Mouse (Mus musculus) hindlimb bud, embryonic 11.5 days (tissue): ENCODE data around the gene Rbfox2.

ENCODE experiments used
- DNase-seq: peaks from one replicate; pipeline ENCODE4 v3.0.0-alpha.2; 2012; ENCODE audit warnings: low read depth, low spot score; ENCODE audit errors: extremely low spot score

The Rbfox2 gene

DNA sequence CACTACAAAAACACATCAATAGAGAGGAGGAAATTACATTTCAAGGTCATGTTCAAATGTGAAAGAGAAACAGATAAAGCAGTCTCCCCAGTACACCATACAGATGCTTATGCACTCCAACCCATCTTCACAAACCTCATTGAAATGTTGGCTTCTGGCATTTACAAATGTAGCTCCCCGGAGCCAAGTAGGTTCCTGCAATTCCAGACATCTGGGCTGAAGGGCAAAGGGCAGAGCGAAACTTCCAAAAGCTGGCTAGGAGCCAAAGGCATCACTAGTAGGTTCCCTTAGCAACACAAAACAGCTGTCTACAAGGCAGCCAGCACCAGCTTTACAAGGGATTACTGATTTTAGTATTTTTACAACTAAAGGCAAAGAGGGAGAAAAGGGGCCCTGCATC, 104.6 kb downstream of the Rbfox2 start:
- peak; percentile 93 for DNase-seq

DNA sequence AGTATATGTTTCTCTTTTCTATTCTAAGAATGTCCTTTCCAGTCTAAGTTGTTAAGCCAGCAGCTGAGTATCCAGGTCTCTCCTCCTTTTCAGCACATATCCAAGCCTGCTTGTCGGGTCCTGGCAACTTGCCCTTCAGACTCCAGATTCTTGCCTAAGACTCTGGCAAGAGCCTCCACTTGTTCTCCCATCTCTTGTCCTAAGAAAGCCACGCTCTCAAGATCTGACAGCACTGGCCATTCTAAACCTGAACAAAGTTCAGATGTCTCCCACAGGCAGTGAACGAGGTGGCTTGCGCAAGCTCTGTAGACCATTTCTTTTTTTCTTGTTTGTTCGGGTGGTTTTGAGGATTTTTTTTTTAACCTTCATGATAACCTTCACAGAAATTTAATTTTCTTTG, 110.0 kb downstream of the Rbfox2 start:
- no peak for DNase-seq

DNA sequence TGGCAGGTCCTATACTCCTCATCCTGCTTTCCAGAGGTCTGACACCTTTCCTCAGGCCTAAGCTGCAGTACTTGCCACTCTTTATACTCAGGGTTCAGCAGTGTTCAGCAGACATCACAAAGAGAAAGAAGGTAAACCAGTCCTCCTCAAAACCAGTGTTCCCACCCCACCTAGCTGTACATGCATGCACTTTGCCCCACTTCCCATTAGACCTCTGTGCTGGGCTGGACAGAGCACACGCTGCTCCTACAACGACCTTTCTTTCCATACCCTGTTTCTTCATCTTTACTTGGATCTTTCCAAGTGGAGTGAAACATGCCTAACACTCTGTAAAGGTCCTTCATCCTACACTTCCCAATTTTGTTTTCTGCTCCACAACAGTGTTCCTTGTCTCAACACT, 110.8 kb downstream of the Rbfox2 start:
- DNase-seq: no peak

DNA sequence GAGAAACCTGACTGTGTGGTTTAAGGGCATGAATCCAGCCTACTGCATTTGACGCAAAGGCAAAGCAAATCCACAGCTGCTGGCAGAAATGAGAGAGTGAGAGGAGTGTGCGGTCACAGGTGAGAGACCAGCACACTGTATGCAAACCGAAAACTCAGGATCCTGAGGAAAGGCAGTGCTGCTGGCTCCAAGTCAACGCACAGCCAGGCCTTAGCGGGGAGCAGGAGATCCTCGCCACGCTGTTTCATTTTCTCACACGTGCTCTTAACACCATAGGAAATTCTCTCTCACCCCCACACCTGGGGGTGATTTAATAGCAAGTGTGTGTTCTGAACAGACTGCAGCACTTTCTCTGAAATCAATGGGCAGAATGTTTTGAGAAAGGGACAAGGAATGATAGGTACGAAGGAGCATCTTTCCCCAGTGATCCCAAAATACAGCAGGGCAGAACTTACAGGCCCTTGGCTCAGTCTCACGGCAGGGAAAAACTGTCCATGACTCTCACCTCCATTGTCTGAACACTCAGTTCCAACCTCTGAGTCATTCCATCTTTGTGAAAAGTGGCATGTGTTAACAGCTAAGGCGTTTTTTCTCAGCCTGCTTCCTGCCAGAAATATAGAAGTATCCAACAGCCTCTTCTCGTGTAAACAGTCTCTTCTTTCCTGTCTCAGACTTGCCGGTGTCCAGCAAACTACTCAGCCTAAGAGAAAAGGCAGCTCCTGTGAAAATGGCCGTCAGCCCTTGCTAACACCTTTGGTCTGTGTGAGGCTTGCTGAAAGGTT, 114.5 kb downstream of the Rbfox2 start:
- no peak for DNase-seq

DNA sequence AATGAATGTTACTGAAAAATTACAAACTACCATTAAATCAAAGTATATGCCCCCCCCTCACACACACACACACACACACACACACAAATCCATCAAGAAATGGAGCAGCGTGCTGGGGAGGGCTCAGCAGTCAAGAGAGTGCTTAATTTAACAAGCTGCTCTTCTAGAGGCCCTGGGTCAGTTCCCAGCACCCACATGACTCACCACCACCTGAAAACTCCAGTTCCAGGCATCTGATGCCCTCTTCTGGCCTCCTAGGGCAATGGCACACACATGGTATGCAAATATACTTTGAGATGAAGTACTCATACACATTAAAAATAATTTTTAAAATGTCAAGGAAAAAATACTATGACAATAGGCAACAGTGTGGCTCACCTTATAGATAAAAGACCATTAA, 120.7 kb downstream of the Rbfox2 start:
- DNase-seq: no peak

DNA sequence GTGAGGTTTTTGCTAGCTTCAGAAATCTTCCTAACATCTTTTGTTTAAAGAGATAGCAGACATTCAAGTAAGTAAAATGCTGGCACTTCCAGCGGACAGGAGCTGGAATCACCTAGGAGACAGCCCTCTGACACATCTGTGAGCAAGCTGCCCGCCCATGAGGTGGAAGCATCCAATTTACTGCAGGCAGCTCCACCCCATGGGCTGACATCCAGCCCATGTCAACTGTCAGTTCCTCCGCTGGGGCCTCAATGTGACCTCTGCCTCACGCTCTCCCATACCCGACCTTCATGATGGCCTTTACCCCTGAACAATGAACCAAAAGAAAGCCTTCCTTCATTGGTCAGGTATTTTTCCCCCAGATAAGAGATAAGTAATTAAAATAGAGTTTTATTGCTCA, 121.2 kb downstream of the Rbfox2 start:
- DNase-seq: no peak

DNA sequence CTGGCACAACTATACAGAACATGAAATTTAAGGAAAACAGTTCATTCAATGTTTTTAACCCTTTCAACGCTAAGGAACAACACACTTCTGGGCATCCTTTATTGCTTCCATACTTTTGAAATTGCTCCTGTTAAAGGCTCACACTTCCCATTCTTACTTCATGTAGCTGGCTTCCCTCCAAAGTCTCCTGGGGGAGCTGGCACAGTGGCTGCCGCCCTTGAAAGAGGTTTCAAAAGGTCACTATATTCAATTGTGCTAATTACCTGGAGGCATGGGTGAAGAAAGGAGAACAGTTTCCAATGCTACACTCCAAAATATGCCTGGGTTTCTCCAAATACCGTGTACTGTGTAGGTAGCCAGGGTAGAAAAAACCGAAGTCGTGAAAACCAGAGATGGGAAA, 124.0 kb downstream of the Rbfox2 start:
- DNase-seq: no peak

DNA sequence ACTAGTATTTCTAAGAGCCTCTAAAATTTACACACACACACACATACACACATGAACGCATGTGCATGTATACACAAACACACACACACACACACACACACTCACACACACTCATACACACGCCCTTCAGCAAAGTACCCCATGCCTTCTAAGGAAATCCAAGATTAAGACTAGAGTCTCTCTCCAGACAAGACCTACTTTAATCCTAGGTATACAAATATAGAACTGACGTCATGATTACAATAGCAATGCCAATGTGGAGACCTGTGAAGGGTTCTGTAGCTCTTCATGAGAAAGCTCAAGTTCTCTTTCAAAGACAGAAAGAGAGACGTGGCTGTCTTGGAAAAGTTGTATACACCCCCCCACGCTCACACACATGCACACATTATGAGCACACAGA, 132.8 kb downstream of the Rbfox2 start:
- DNase-seq: no peak

DNA sequence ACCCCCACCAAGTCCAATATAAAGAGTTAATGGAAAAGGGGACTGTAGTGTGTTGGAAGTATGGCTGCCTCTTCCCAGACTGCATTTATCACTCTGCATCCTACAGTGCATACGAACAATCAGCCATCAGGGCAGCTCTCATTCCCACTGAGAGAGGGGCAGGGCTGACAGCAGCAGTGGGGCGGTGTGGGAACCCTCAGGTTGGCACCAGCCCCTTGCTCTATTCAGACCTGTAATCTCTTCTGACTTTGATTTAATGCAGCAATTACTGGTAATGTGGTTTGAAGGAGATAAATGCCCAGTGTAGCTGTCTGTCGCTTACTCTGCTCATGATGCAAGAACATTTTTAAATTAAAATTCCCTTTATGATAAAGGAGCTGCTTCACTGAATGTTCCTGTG, 134.4 kb downstream of the Rbfox2 start:
- DNase-seq: no peak

DNA sequence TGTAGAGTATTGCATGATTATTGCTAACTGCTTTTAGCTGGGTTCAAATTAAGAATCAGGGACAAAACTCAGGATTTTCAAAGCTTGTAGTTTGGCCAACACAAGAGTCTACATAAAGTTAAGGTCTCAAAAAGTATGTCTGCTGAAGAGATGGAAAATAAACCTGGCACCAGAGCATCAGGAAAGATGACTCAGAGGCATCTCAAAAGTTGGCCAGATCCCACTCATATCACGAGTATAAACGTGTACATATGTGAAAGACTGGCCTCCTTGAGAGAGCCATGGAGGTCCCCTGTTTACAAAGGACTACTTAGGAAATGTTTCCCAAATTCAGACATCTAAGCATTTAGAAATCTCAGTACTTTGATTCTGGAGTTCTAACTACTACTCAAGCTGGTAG, 138.0 kb downstream of the Rbfox2 start:
- no peak for DNase-seq

DNA sequence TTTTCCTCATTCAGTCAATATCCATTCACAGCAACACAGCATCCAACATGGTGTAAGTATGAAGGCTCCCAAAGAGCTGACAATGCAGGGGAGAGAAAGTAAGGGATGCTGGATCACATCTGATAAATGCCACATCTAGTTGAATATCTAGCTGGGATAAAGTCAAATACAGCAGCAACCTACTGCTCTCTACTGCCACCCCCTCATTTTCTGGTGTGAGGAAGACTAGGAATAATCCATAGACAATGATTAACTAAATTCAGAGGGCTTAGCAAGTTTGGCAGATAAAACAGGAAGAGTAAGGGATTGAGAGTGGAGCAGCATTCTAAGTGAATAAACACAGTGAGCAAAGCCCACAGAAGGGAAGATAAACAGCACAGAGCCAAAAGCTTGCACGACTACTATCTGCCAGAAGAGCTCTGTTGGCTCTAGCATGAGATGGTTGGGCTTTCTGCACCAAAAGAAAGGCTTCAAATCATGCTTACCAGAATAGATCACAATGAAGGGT, 140.5 kb downstream of the Rbfox2 start:
- no peak for DNase-seq

DNA sequence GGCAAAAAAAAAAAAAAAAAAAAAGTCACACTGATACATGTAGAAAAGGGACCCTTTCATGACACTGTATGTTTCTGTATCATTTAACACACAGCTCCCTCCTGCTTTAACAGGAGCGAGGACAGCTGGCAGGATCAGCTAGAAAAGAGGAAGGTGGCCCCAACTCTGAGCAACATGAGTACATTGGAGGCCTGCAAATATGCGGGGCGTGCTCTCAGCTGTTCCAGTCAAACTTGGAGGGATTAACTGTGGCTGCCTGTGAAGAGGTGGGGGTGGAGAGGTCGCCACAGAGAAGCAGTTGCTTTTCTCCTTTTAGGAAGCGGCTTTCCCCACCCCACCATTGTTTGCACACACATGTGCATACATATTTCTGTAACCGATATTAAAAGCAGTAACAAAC, 143.5 kb downstream of the Rbfox2 start:
- DNase-seq: no peak

DNA sequence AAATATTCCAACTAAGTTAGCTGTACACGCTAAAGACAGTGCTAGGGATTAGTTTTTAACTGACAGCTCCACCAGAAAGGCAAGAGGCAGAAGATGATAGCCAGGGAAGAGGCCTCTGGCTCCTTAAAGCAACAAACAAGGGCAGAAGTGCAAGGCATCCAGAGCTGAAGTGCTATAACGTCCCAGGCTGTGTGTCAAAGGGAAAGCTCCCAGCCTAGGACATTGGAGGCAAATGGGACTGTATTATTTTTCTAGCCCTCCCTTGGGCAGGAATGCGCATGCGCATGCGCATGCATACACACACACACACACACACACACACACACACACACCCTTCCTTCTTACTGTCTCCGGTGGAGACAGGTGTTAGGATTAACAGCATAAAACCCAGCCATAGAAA, 143.9 kb downstream of the Rbfox2 start:
- no peak for DNase-seq

DNA sequence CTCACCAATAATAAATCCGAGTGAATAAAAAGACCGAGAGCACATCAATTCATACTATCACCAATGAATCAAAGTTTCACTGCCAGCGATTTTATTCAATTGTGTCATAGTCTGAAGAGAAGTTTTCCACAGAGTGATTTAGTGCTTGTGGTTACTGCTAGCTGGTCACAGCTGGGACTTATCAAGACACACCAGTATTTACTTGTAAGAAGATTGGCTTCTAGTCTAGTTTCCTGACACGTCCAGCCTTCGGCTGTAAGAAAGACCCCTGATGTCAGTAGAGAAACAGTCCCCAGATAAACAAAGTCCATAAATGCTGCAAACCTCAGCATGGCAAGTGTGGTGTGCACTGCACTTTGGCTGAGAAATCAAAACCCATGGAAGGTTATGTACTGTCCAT, 145.4 kb downstream of the Rbfox2 start:
- no peak for DNase-seq

DNA sequence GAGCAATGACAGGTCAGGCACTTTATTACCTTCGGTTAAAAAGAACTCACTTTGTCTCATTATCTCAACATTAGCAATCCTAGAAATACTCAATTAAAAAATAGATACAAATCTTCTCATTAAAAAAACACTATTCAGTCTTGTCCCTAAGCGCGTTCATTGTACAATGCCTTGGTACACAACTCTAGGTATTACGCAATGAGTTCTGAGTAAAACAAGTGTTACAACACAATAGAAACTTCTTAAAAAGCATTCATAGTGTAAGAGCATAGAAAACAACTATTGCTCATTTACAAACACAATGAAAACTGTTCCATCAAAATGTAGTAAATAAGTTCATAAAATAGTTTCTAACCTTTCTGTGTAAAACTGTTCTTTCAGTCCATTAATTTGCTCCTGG, 146.0 kb downstream of the Rbfox2 start:
- no peak for DNase-seq

DNA sequence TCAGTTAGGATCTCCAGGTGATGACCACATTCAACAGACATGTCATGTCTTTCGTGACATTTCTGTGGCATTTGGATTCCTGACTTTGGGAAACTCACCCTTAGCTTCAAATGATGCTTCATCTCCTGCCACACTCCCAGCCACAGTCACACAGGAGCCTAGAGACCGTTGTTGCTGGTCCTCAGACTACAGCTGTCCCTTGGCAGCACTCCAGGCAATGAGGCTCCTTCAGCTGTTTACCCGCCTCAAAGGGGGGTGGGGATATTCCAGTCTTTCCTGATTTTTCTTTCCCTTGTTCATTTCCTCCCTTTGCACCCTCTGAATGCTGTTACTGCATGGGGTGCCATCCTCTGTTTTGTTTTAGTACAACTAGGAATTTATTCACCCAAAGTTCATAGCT, 150.3 kb downstream of the Rbfox2 start:
- no peak for DNase-seq

DNA sequence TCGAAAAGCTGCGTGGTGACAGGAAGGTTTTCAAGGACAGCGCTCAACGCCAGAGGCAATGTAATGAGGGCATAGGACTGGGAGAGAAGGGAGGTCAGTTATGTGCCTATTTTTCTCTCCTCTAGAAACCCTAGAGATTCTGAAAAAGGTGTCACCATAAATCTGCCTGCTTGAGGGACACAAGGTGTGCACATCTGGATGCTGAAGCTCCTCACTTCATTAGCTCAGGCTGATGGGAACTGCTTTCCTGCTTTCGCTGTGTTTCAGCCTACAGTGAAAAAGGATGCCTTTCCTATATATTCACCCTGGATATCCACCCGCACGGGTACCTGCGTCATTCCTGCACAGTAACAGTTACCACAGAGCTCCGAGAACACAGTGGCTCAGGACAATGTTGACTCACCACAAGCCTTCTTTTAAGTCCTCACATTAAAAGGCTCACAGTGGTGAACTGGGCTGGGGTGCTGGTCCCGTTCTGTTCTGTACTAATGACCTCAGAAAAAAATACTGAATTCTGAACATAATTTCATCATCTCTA, 152.5 kb downstream of the Rbfox2 start:
- no peak for DNase-seq

DNA sequence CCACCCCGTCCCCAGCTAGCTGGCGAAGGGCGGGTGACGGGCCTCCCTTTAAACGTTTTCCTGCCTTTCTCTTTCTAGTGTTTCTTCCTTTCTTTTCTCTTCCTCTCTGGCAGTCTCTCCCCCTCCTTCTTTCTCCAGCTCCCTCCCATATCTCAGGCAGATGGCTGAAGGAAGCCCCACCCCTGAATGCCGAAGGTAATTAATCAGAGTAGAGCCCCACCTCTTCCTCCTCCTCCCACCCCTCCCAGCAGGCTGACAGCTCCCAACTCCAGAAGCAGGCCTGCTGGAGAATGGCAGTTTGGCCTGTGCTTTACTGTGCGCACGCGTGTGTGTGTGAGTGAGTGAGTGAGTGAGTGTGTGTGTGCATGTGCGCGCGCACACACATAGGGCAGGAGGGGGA, 153.2 kb downstream of the Rbfox2 start:
- no peak for DNase-seq

DNA sequence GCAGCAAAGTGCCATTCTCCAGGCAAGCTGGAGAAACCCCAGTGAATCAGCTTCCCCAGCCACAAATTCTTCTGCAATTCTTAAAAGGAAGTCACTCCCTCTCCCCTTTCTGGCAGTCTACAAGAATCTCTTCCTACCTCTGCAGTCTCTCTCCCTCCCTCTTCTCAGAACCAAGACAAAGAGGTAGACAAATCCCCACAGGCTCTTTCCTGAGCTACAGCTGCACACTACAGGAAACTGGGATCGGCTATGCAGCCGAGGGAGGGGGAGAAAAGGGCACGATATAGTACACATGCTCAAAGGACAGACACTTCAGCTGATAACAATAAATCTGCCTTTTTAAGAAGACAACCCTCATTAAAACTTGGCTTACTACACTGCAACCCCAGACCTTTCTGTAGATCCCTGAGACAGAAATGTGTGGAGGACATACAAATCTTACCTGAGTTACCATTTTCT, 153.7 kb downstream of the Rbfox2 start:
- no peak for DNase-seq

DNA sequence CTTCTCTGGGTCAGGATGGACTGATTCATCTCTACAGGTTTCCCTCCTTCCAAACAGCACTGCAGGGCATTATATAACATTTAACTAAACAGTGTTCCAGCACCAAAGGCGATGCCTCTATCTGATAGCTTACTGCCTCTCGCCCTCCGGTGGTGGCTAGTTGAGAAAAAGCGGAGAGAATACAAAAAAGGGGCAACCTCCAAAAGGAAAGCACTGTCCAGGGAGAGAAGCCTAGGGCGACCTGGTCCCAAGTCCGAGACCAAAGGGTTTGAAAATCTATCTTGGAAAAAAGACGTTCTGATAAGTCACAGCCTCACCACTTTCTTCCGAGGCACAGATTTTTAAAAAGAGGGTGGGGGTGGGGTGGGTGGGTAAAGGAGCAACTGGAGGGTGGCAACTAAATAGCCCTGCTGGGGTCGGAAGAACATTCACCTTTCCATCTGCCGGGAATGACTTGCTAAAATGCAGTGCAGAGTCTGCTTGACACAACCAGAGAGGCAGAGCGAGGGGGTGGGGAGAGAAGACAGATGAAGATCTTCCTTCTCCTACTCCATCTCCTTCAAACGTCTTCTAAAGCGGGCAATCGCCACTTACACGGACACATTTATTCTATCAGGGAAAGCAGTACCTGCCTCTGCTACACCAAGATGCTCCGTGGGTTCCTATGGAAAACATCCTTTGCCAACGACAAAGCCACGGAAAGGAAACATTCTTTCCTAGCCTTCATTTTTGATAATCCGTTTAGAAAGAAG, 154.3 kb downstream of the Rbfox2 start:
- DNase-seq: no peak

DNA sequence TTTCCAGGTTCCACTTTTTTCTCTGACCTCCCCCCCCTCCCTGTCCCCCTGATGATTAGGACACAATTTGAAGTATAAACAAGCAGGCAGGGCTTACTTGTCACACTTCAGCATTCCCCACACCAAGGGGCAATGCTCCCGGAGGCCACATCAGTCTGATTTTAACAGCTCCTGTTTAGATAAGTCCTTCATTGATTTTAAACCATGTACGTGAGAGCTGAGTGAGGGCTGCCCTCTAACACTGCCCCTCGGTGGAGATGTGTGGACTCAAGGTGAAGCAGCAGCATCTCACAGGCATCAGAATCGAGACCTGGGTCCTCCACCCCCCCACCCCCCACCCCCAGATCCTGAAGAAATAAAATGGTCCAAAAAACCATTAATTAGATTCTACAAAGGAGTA, 155.0 kb downstream of the Rbfox2 start:
- no peak for DNase-seq

DNA sequence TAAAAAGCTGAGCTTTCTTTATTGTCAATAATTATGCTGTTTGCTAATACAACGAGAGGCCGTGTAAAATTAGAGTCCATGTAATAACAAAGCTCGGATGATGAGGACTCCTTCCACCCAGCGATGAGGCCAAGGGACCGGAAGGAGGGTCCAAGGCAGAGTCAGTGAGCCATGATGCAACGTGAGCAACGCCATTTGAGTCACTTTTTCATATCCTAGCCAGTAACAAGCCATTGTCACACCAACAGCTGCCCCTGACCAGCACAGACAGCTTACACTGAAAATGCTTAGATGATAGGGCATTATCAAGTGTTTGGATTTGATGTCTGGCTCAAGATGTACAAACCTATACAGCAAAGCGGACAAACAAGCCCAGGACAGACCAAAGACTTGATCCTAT, 155.6 kb downstream of the Rbfox2 start:
- DNase-seq: no peak
